In the genomic region with DNA sequence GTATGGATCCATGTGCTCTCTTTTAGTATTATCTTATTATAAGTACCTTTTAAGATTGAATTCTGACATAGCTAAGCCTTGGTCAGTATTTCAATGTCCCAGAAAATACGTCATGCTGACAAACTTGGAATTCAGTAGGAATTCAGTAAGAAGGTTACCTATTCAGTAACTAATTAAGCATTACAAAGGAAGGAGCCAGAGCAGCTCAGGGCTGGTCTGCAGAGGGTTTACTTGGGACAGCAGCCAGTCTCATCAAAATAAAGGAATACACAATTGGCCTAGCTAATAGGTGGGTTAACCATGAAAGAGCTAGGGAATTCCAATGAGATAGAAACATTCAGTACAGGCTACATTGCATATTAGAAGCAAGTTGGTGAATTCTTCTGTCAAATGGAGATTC, we compare ENCODE assay signal across 40 mouse cellular contexts. TPM values are rescaled to one million over a fixed set of nuclear protein-coding genes. Genes with fewer than 3 reads are reported as not detected.
"Had no signal": no experiment of that assay in that cellular context is flagged by ENCODE, and none has a peak within 500 bp of the region (broad histone marks: within the 10 kb centered on the region; RNA-seq: fewer than 3 reads in every experiment).

No protein-coding gene starts in this region.

RNA-seq across cellular contexts. Expression of gene Olfr1065, which starts 8.3 kb away (rescaled TPM):
- total RNA-seq: left cerebral cortex, postnatal 10 days; left cerebral cortex, postnatal 14 days; left cerebral cortex, postnatal 25 days; left cerebral cortex, postnatal 36 days; left cerebral cortex, postnatal 4 days; liver, adult 2 months; megakaryocyte progenitor cell, adult 5-6 weeks; megakaryocyte, adult 5-6 weeks; megakaryocyte-erythroid progenitor cell, adult 5-6 weeks; midbrain, postnatal 0 days; monocyte, adult 5-6 weeks had no signal
- polyA plus RNA-seq: limb, embryonic 10.5 days; limb, embryonic 11.5 days; limb, embryonic 12.5 days; limb, embryonic 13.5 days; limb, embryonic 14.5 days; limb, embryonic 15.5 days; liver, adult 2 months; liver, embryonic 11.5 days; liver, embryonic 12.5 days; liver, embryonic 13.5 days; liver, embryonic 14.5 days; liver, embryonic 15.5 days; liver, embryonic 16.5 days; liver, postnatal 0 days; lung, adult 2 months; lung, embryonic 14.5 days; lung, embryonic 15.5 days; lung, embryonic 16.5 days; lung, postnatal 0 days; macrophage; midbrain, embryonic 10.5 days; midbrain, embryonic 11.5 days; midbrain, embryonic 12.5 days; midbrain, embryonic 13.5 days; midbrain, embryonic 14.5 days; midbrain, embryonic 15.5 days; midbrain, embryonic 16.5 days; midbrain, postnatal 0 days; myocyte; neural tube, embryonic 11.5 days; neural tube, embryonic 12.5 days had no signal

RNA-seq across cellular contexts. Expression of gene Olfr1066, which starts 14.0 kb away (rescaled TPM):
- total RNA-seq: left cerebral cortex, postnatal 10 days; left cerebral cortex, postnatal 14 days; left cerebral cortex, postnatal 25 days; left cerebral cortex, postnatal 36 days; left cerebral cortex, postnatal 4 days; liver, adult 2 months; megakaryocyte progenitor cell, adult 5-6 weeks; megakaryocyte, adult 5-6 weeks; megakaryocyte-erythroid progenitor cell, adult 5-6 weeks; midbrain, postnatal 0 days; monocyte, adult 5-6 weeks had no signal
- polyA plus RNA-seq: limb, embryonic 10.5 days; limb, embryonic 11.5 days; limb, embryonic 12.5 days; limb, embryonic 13.5 days; limb, embryonic 14.5 days; limb, embryonic 15.5 days; liver, adult 2 months; liver, embryonic 11.5 days; liver, embryonic 12.5 days; liver, embryonic 13.5 days; liver, embryonic 14.5 days; liver, embryonic 15.5 days; liver, embryonic 16.5 days; liver, postnatal 0 days; lung, adult 2 months; lung, embryonic 14.5 days; lung, embryonic 15.5 days; lung, embryonic 16.5 days; lung, postnatal 0 days; macrophage; midbrain, embryonic 10.5 days; midbrain, embryonic 11.5 days; midbrain, embryonic 12.5 days; midbrain, embryonic 13.5 days; midbrain, embryonic 14.5 days; midbrain, embryonic 15.5 days; midbrain, embryonic 16.5 days; midbrain, postnatal 0 days; myocyte; neural tube, embryonic 11.5 days; neural tube, embryonic 12.5 days had no signal

RNA-seq across cellular contexts. Expression of gene Olfr1062, which starts 15.6 kb away (rescaled TPM):
- total RNA-seq: left cerebral cortex, postnatal 10 days; left cerebral cortex, postnatal 14 days; left cerebral cortex, postnatal 25 days; left cerebral cortex, postnatal 36 days; left cerebral cortex, postnatal 4 days; liver, adult 2 months; megakaryocyte progenitor cell, adult 5-6 weeks; megakaryocyte, adult 5-6 weeks; megakaryocyte-erythroid progenitor cell, adult 5-6 weeks; midbrain, postnatal 0 days; monocyte, adult 5-6 weeks had no signal
- polyA plus RNA-seq: limb, embryonic 10.5 days; limb, embryonic 11.5 days; limb, embryonic 12.5 days; limb, embryonic 13.5 days; limb, embryonic 14.5 days; limb, embryonic 15.5 days; liver, adult 2 months; liver, embryonic 11.5 days; liver, embryonic 12.5 days; liver, embryonic 13.5 days; liver, embryonic 14.5 days; liver, embryonic 15.5 days; liver, embryonic 16.5 days; liver, postnatal 0 days; lung, adult 2 months; lung, embryonic 14.5 days; lung, embryonic 15.5 days; lung, embryonic 16.5 days; lung, postnatal 0 days; macrophage; midbrain, embryonic 10.5 days; midbrain, embryonic 11.5 days; midbrain, embryonic 12.5 days; midbrain, embryonic 13.5 days; midbrain, embryonic 14.5 days; midbrain, embryonic 15.5 days; midbrain, embryonic 16.5 days; midbrain, postnatal 0 days; myocyte; neural tube, embryonic 11.5 days; neural tube, embryonic 12.5 days had no signal

RNA-seq across cellular contexts. Expression of gene Olfr1061, which starts 28.3 kb away (rescaled TPM):
- total RNA-seq: left cerebral cortex, postnatal 10 days; left cerebral cortex, postnatal 14 days; left cerebral cortex, postnatal 25 days; left cerebral cortex, postnatal 36 days; left cerebral cortex, postnatal 4 days; liver, adult 2 months; megakaryocyte progenitor cell, adult 5-6 weeks; megakaryocyte, adult 5-6 weeks; megakaryocyte-erythroid progenitor cell, adult 5-6 weeks; midbrain, postnatal 0 days; monocyte, adult 5-6 weeks had no signal
- polyA plus RNA-seq: limb, embryonic 10.5 days; limb, embryonic 11.5 days; limb, embryonic 12.5 days; limb, embryonic 13.5 days; limb, embryonic 14.5 days; limb, embryonic 15.5 days; liver, adult 2 months; liver, embryonic 11.5 days; liver, embryonic 12.5 days; liver, embryonic 13.5 days; liver, embryonic 14.5 days; liver, embryonic 15.5 days; liver, embryonic 16.5 days; liver, postnatal 0 days; lung, adult 2 months; lung, embryonic 14.5 days; lung, embryonic 15.5 days; lung, embryonic 16.5 days; lung, postnatal 0 days; macrophage; midbrain, embryonic 10.5 days; midbrain, embryonic 11.5 days; midbrain, embryonic 12.5 days; midbrain, embryonic 13.5 days; midbrain, embryonic 14.5 days; midbrain, embryonic 15.5 days; midbrain, embryonic 16.5 days; midbrain, postnatal 0 days; myocyte; neural tube, embryonic 11.5 days; neural tube, embryonic 12.5 days had no signal

RNA-seq across cellular contexts. Expression of gene Olfr228, which starts 45.1 kb away (rescaled TPM):
- total RNA-seq: left cerebral cortex, postnatal 10 days; left cerebral cortex, postnatal 14 days; left cerebral cortex, postnatal 25 days; left cerebral cortex, postnatal 36 days; left cerebral cortex, postnatal 4 days; liver, adult 2 months; megakaryocyte progenitor cell, adult 5-6 weeks; megakaryocyte, adult 5-6 weeks; megakaryocyte-erythroid progenitor cell, adult 5-6 weeks; midbrain, postnatal 0 days; monocyte, adult 5-6 weeks had no signal
- polyA plus RNA-seq: limb, embryonic 10.5 days; limb, embryonic 11.5 days; limb, embryonic 12.5 days; limb, embryonic 13.5 days; limb, embryonic 14.5 days; limb, embryonic 15.5 days; liver, adult 2 months; liver, embryonic 11.5 days; liver, embryonic 12.5 days; liver, embryonic 13.5 days; liver, embryonic 14.5 days; liver, embryonic 15.5 days; liver, embryonic 16.5 days; liver, postnatal 0 days; lung, adult 2 months; lung, embryonic 14.5 days; lung, embryonic 15.5 days; lung, embryonic 16.5 days; lung, postnatal 0 days; macrophage; midbrain, embryonic 10.5 days; midbrain, embryonic 11.5 days; midbrain, embryonic 12.5 days; midbrain, embryonic 13.5 days; midbrain, embryonic 14.5 days; midbrain, embryonic 15.5 days; midbrain, embryonic 16.5 days; midbrain, postnatal 0 days; myocyte; neural tube, embryonic 11.5 days; neural tube, embryonic 12.5 days had no signal
